Mouse (Mus musculus): ENCODE results near the gene Nfe2l3.

- TF ChIP-seq CTCF (conservative IDR thresholded peaks at IDR 0.05; ENCODE audit: low read length) = no peak
- TF ChIP-seq NANOG (IDR thresholded peaks at IDR 0.05; ENCODE audit: borderline replicate concordance, low read length) = no peak
Measured at GRCm38 (mm10) chr6:51424537-51424936, 7.9 kb upstream of the Nfe2l3 start.

Data from E14TG2a.4 (cell line).